Mouse (Mus musculus): Measurements from ENCODE around the gene Olfr374. TPM values are rescaled to one million over a fixed set of nuclear protein-coding genes. Genes with fewer than 3 reads are reported as not detected.
A peak's percentile ranks its signal among the peaks of the same experiment; 100 is the strongest.

Olfr374 gene
- total and polyA plus RNA-seq, 3 experiments = not detected

DNA sequence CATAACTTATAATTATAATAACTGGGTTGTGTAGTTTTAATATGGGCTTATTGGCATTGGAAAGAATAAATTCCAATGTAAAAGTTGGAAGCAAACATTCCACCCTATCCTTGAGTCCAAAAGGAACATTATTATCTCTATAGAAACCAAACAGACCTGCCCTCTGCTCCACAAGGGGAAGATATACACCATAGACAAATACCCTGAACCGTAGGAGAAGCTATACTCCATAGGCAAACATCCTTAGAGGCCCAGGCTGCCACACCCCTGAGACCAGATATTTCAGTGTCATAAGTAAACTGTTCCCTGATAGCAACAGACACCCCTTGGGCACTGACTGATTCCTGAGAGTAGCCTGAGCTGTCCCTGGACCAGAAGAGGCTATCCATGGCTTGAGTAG lies 21.0 kb downstream of the Olfr374 start:
- Histone ChIP-seq H3K4me1 (ENCODE audit: control insufficient read depth, insufficient read depth, low read length) (no peaks in the 10 kb centered on the region), H3K27me3 (ENCODE audit: control insufficient read depth, insufficient read depth, low read length) (no peaks in the 10 kb centered on the region), H3K4me3 (no peak overlapping the region), H3K79me2 (replicated peaks; ENCODE audit: control insufficient read depth, insufficient read depth, low read length) (no peaks in the 10 kb centered on the region), H3K9ac (ENCODE audit: low read depth, low read length) (no peak overlapping the region), H3K36me3 (ENCODE audit: control insufficient read depth, insufficient read depth, low read length) (no peaks in the 10 kb centered on the region), H3K27ac (no peak overlapping the region)
- 56% methylated on average over 1 of the region's 1 CpGs for WGBS
- no peak for DNase-seq
- intact Hi-C loops (cut with DNase I) = no loop called here
- TF ChIP-seq EP300 (IDR thresholded peaks at IDR 0.05; ENCODE audit: insufficient read depth, low read depth, low read length) (no peak), POLR2A (IDR thresholded peaks at IDR 0.05; ENCODE audit: insufficient read depth, low read depth, low read length) (no peak), CTCF (IDR thresholded peaks at IDR 0.05) (no peak)

DNA sequence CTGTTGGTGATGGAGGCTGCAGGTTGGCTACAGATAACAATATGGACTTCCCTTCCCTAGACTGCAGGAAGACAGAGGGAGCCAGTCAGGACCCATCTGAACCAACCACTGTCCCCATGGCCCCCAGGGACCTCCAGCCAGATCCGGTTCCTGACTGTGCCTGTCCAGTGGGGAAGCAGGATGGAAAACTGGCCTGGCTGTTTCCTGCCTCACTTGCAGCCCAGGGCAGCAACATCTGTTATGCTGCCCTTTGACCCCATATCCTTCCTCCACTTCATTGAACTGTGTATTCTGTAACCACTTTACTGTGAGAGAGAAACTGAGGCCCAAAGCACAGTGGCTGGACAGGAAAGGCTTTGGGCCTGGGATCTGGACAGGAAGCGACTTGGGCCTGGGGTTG lies 24.4 kb downstream of the Olfr374 start:
- Histone ChIP-seq H3K4me3 (no peak overlapping the region), H3K27ac (peak overlapping the region; percentile 20), H3K4me1 (ENCODE audit: control insufficient read depth, insufficient read depth, low read length) (peaks cover 5% of the 10 kb centered on the region), H3K27me3 (ENCODE audit: control insufficient read depth, insufficient read depth, low read length) (no peaks in the 10 kb centered on the region), H3K79me2 (replicated peaks; ENCODE audit: control insufficient read depth, insufficient read depth, low read length) (0 out of 2 replicates have a peak, but pooled peaks cover 2% of the 10 kb centered on the region), H3K9ac (ENCODE audit: low read depth, low read length) (no peak overlapping the region), H3K36me3 (ENCODE audit: control insufficient read depth, insufficient read depth, low read length) (no peaks in the 10 kb centered on the region)
- WGBS = 51% methylated on average over 2 of the region's 2 CpGs
- intact Hi-C loops (cut with DNase I) = no loop called here
- peak in 1 of 2 experiments; percentile 40 for DNase-seq
- TF ChIP-seq POLR2A (IDR thresholded peaks at IDR 0.05; ENCODE audit: insufficient read depth, low read depth, low read length) (no peak), EP300 (IDR thresholded peaks at IDR 0.05; ENCODE audit: insufficient read depth, low read depth, low read length) (no peak), CTCF (IDR thresholded peaks at IDR 0.05) (no peak)

DNA sequence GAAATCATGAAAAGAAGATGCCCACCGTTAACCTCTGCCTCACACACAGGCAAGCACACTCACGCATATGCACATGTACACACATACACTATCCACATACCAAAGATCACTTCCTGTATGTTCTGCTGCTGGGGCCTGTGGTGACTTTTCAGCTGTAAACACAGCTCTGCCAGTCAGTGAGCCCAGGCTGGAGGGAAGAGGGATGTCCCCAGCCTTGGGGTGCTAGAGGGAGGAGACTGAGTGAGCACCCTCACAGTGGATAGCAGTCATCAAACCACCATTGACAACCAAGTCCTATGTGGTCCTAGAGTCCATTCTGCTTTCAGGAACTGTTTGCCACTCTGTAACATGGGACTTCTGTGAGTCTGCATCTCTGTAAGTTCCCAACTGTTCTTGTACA lies 25.1 kb downstream of the Olfr374 start:
- Histone ChIP-seq H3K9ac (ENCODE audit: low read depth, low read length) (no peak overlapping the region), H3K4me1 (ENCODE audit: control insufficient read depth, insufficient read depth, low read length) (peaks cover 5% of the 10 kb centered on the region), H3K4me3 (no peak overlapping the region), H3K36me3 (ENCODE audit: control insufficient read depth, insufficient read depth, low read length) (no peaks in the 10 kb centered on the region), H3K27ac (peak overlapping the region; percentile 20; the same call in 1 of the 2 replicates), H3K27me3 (ENCODE audit: control insufficient read depth, insufficient read depth, low read length) (no peaks in the 10 kb centered on the region), H3K79me2 (replicated peaks; ENCODE audit: control insufficient read depth, insufficient read depth, low read length) (0 out of 2 replicates have a peak, but pooled peaks cover 2% of the 10 kb centered on the region)
- no peak for TF ChIP-seq CTCF (IDR thresholded peaks at IDR 0.05)
- TF ChIP-seq EP300 (IDR thresholded peaks at IDR 0.05; ENCODE audit: insufficient read depth, low read depth, low read length) = no peak
- TF ChIP-seq POLR2A (IDR thresholded peaks at IDR 0.05; ENCODE audit: insufficient read depth, low read depth, low read length) = no peak
- intact Hi-C loops (cut with DNase I) = no loop called here
- no peak for DNase-seq
- WGBS = 78% methylated on average over 2 of the region's 2 CpGs

DNA sequence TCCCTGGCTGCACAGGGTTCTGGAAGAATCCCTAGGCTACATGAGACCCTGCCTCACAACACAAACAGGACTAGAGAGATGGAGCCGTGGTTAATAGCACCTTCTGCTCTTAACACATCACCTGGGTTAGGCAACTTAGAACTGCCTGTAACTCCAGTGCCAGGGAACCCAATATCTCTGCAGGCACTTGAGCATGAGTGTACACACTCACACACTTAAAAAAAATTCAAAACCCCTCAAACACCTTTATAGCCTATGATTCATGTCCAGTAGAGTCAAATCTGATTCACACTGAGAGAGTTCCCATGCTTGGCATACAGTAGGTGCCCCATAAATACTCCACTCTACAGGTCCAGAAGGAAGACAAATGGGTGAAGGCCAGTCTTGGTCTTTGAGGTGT lies 25.6 kb downstream of the Olfr374 start:
- peaks cover 8% of the 10 kb centered on the region for H3K4me1 ChIP-seq (ENCODE audit: control insufficient read depth, insufficient read depth, low read length)
- no peak overlapping the region for H3K4me3 ChIP-seq
- intact Hi-C loops (cut with DNase I) = no loop called here
- H3K79me2 ChIP-seq (replicated peaks; ENCODE audit: control insufficient read depth, insufficient read depth, low read length) = 0 out of 2 replicates have a peak, but pooled peaks cover 2% of the 10 kb centered on the region
- no peak for TF ChIP-seq CTCF (IDR thresholded peaks at IDR 0.05)
- TF ChIP-seq POLR2A (IDR thresholded peaks at IDR 0.05; ENCODE audit: insufficient read depth, low read depth, low read length) = no peak
- no peak for TF ChIP-seq EP300 (IDR thresholded peaks at IDR 0.05; ENCODE audit: insufficient read depth, low read depth, low read length)
- no peaks in the 10 kb centered on the region for H3K27me3 ChIP-seq (ENCODE audit: control insufficient read depth, insufficient read depth, low read length)
- no peak overlapping the region for H3K9ac ChIP-seq (ENCODE audit: low read depth, low read length)
- DNase-seq = no peak
- WGBS = 96% methylated on average over 1 of the region's 1 CpGs
- no peak overlapping the region for H3K27ac ChIP-seq
- H3K36me3 ChIP-seq (ENCODE audit: control insufficient read depth, insufficient read depth, low read length) = no peaks in the 10 kb centered on the region

DNA sequence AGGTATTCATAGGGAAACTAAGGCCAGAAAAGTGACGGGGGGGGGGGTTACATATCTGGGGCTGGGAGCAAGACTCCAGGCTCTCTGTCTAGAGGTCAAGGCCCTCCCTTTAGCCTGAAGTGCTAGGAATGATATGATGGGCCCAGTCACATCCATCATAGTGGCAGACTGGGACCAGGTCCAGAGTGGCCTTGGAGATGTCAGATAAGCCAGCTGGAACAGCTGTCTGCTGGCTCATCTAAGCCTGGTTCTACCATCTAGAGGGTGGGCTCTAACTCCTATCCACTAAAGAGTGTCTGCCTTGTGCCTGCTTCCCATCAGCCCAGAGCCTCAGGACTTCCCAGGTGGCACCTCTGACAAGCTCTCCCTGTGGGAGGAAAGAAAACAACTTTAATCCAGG lies 26.1 kb downstream of the Olfr374 start:
- DNase-seq = no peak
- H3K4me1 ChIP-seq (ENCODE audit: control insufficient read depth, insufficient read depth, low read length) = peaks cover 11% of the 10 kb centered on the region
- no peaks in the 10 kb centered on the region; the same call in 1 of the 2 replicates for H3K36me3 ChIP-seq (ENCODE audit: control insufficient read depth, insufficient read depth, low read length)
- WGBS = 58% methylated on average over 1 of the region's 1 CpGs
- no peak overlapping the region for H3K4me3 ChIP-seq
- intact Hi-C loops (cut with DNase I) = no loop called here
- H3K27me3 ChIP-seq (ENCODE audit: control insufficient read depth, insufficient read depth, low read length) = no peaks in the 10 kb centered on the region
- H3K27ac ChIP-seq = no peak overlapping the region
- H3K9ac ChIP-seq (ENCODE audit: low read depth, low read length) = no peak overlapping the region
- H3K79me2 ChIP-seq (replicated peaks; ENCODE audit: control insufficient read depth, insufficient read depth, low read length) = 0 out of 2 replicates have a peak, but pooled peaks cover 2% of the 10 kb centered on the region
- no peak for TF ChIP-seq POLR2A (IDR thresholded peaks at IDR 0.05; ENCODE audit: insufficient read depth, low read depth, low read length)
- no peak for TF ChIP-seq EP300 (IDR thresholded peaks at IDR 0.05; ENCODE audit: insufficient read depth, low read depth, low read length)
- TF ChIP-seq CTCF (IDR thresholded peaks at IDR 0.05) = no peak

DNA sequence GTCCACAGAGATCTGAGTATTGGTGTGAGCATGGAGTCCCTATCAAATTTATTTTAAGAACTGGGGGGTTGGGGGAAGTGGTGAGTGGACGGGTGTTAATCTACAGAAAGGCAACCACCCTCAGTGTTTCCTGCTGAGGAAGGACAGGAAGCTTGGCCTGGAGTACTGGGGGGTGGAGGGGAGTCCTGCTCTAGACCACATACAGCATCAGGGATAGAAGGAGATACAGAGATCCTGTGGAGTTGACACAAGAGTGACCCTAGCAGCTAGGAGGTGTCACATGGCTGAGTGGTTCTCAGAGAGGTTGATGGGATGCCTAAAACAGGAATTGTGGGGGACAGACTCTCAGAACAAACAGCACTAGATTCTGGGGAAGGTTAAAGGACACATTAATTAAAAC lies 26.7 kb downstream of the Olfr374 start:
- intact Hi-C loops (cut with DNase I) = no loop called here
- WGBS = 26% methylated on average over 1 of the region's 1 CpGs
- H3K27ac ChIP-seq = no peak overlapping the region

More for the DNA sequence above, 26.7 kb downstream of the Olfr374 start:
- no peak overlapping the region for H3K9ac ChIP-seq (ENCODE audit: low read depth, low read length)
- no peak overlapping the region for H3K4me3 ChIP-seq
- DNase-seq = no peak
- H3K79me2 ChIP-seq (replicated peaks; ENCODE audit: control insufficient read depth, insufficient read depth, low read length) = peaks cover 4% of the 10 kb centered on the region; the same call in 1 of the 2 replicates
- peaks cover 2% of the 10 kb centered on the region for H3K36me3 ChIP-seq (ENCODE audit: control insufficient read depth, insufficient read depth, low read length)
- H3K4me1 ChIP-seq (ENCODE audit: control insufficient read depth, insufficient read depth, low read length) = peaks cover 15% of the 10 kb centered on the region
- no peaks in the 10 kb centered on the region for H3K27me3 ChIP-seq (ENCODE audit: control insufficient read depth, insufficient read depth, low read length)
- TF ChIP-seq CTCF (IDR thresholded peaks at IDR 0.05) (no peak), POLR2A (IDR thresholded peaks at IDR 0.05; ENCODE audit: insufficient read depth, low read depth, low read length) (no peak), EP300 (IDR thresholded peaks at IDR 0.05; ENCODE audit: insufficient read depth, low read depth, low read length) (no peak)
